Mouse (Mus musculus): ENCODE measurements around the gene Txndc15. TPM values are rescaled to one million over a fixed set of nuclear protein-coding genes. Genes with fewer than 3 reads are reported as not detected.

Gene Txndc15
- total RNA-seq, 2 experiments from 2014 or later: 58.3 to 61.4 TPM

- DNase-seq (ENCODE audit: low spot score in 2 of 2): peak; percentile 62 to 65
These were observed 13.4 kb downstream of the Txndc15 start for GRCm38 (mm10) chr13:55727839-55728238.

- no peak for DNase-seq (ENCODE audit: low spot score in 2 of 2)
These were observed 16.3 kb downstream of the Txndc15 start for GRCm38 (mm10) chr13:55730716-55731115.

GRCm38 (mm10) chr13:55732121-55732520 lies 17.7 kb downstream of the Txndc15 start:
- DNase-seq (ENCODE audit: low spot score in 2 of 2): no peak

GRCm38 (mm10) chr13:55733628-55734502 lies 19.4 kb downstream of the Txndc15 start:
- DNase-seq (ENCODE audit: low spot score in 2 of 2): no peak

- no peak for DNase-seq (ENCODE audit: low spot score in 2 of 2)
These were observed 23.4 kb downstream of the Txndc15 start for GRCm38 (mm10) chr13:55737885-55738284.

- no peak for DNase-seq (ENCODE audit: low spot score in 2 of 2)
These were observed 27.9 kb downstream of the Txndc15 start for GRCm38 (mm10) chr13:55742306-55742705.

- no peak for DNase-seq (ENCODE audit: low spot score in 2 of 2)
These were observed 39.9 kb downstream of the Txndc15 start for GRCm38 (mm10) chr13:55754380-55754779.

- no peak for DNase-seq (ENCODE audit: low spot score in 2 of 2)
These were observed 42.3 kb downstream of the Txndc15 start for GRCm38 (mm10) chr13:55756789-55757188.

- DNase-seq (ENCODE audit: low spot score in 2 of 2): no peak
These were observed 43.2 kb downstream of the Txndc15 start for GRCm38 (mm10) chr13:55757645-55758044.

- no peak for DNase-seq (ENCODE audit: low spot score in 2 of 2)
These were observed 46.1 kb downstream of the Txndc15 start for GRCm38 (mm10) chr13:55760576-55760975.

- DNase-seq (ENCODE audit: low spot score in 2 of 2): no peak
These were observed 47.0 kb downstream of the Txndc15 start for GRCm38 (mm10) chr13:55761486-55761885.

GRCm38 (mm10) chr13:55774352-55774751 lies 59.9 kb downstream of the Txndc15 start:
- no peak for DNase-seq (ENCODE audit: low spot score in 2 of 2)

- no peak for DNase-seq (ENCODE audit: low spot score in 2 of 2)
These were observed 60.6 kb downstream of the Txndc15 start for GRCm38 (mm10) chr13:55775056-55775455.

Other genes starting within 250 kb of the Txndc15 start
- gene Dbn1, start 226.5 kb upstream of the Txndc15 start, total RNA-seq (2021): 100 to 1,000 TPM; 392 to 399 TPM
- 10 to 100 TPM; 66.1 to 68.9 TPM for gene Pdlim7, start 201.0 kb upstream of the Txndc15 start, total RNA-seq (2021)
- 1 to 10 TPM; 5.0 to 6.5 TPM for gene Dok3, start 185.4 kb upstream of the Txndc15 start, total RNA-seq (2021)
- gene Ddx41, start 178.0 kb upstream of the Txndc15 start, total RNA-seq (2021): 10 to 100 TPM; 36.9 to 46.6 TPM
- 10 to 100 TPM; 61.9 to 82.4 TPM for gene Fam193b, start 143.5 kb upstream of the Txndc15 start, total RNA-seq (2021)
- gene Tmed9, start 140.9 kb upstream of the Txndc15 start, total RNA-seq (2021): 100 to 1,000 TPM; 127 to 128 TPM
- 10 to 100 TPM; 23.1 to 23.8 TPM for gene B4galt7, start 114.8 kb upstream of the Txndc15 start, total RNA-seq (2021)
- 10 to 100 TPM; 51.5 to 59.9 TPM for gene Caml, start 91.6 kb upstream of the Txndc15 start, total RNA-seq (2021)
- 10 to 100 TPM; 49.4 to 55.2 TPM for gene Ddx46, start 79.6 kb upstream of the Txndc15 start, total RNA-seq (2021)
- 10 to 100 TPM; 82.3 to 83.3 TPM for gene B230219D22Rik, start 21.5 kb upstream of the Txndc15 start, total RNA-seq (2021)
- gene Pcbd2, start 12.7 kb downstream of the Txndc15 start, total RNA-seq (2021): 10 to 100 TPM; 28.3 to 36.1 TPM
- gene Catsper3, start 69.9 kb downstream of the Txndc15 start, total RNA-seq (2021): under 1 TPM in 1 of 2 experiments, not detected in 1; 0.37 TPM
- gene Pitx1, start 121.5 kb downstream of the Txndc15 start, total RNA-seq (2021): not detected